Mouse (Mus musculus) heart, adult 2 months (tissue): Measurements from ENCODE around the gene St3gal5.

ENCODE experiments used
- EP300 ChIP-seq: fragments of 200-500 bp; IDR thresholded peaks from 2 replicates; pipeline ENCODE4 v1.6.1; 2011; ENCODE audit warnings: low read depth, low read length, control low read depth; ENCODE audit not compliant: insufficient read depth
- POLR2A ChIP-seq: fragments of 200-500 bp; IDR thresholded peaks from 2 replicates; pipeline ENCODE4 v1.6.1; 2011; ENCODE audit warnings: mild to moderate bottlenecking, low read depth, low read length, control low read depth; ENCODE audit not compliant: insufficient read depth

DNA sequence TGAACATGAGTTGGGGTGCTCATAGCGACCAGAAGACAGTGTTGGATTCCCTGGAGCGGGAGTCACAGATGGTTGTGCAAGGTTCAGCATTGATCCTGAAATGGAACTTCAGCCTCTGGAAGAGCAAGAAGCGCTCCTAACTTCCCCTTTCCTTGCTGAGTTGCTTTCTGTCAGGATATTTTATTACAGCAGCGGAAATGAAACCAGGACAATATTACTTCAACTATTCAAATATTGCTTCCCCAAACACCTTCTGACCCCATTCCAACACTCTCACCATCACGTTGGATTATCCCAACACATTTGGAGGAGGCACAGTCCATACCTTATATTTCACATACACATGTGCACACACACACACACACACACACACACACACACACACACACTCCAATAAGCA lies 64.4 kb downstream of the St3gal5 start:
- TF ChIP-seq POLR2A: no peak
- no peak for TF ChIP-seq EP300
